Mouse (Mus musculus) E14TG2a.4 (cell line): Measurements from ENCODE around the gene Cd46.

Source experiments
- CTCF ChIP-seq: conservative IDR thresholded peaks from 2 replicates; pipeline ENCODE4 v1.5.1; 2014; ENCODE audit warnings: low read length
- NANOG ChIP-seq: IDR thresholded peaks from 2 replicates; pipeline ENCODE4 v1.6.1; 2014; ENCODE audit warnings: borderline replicate concordance, low read length, mixed read lengths
- POU5F1 ChIP-seq: IDR thresholded peaks from 2 replicates; pipeline ENCODE4 v1.6.1; 2014; ENCODE audit warnings: low read length, borderline replicate concordance

DNA sequence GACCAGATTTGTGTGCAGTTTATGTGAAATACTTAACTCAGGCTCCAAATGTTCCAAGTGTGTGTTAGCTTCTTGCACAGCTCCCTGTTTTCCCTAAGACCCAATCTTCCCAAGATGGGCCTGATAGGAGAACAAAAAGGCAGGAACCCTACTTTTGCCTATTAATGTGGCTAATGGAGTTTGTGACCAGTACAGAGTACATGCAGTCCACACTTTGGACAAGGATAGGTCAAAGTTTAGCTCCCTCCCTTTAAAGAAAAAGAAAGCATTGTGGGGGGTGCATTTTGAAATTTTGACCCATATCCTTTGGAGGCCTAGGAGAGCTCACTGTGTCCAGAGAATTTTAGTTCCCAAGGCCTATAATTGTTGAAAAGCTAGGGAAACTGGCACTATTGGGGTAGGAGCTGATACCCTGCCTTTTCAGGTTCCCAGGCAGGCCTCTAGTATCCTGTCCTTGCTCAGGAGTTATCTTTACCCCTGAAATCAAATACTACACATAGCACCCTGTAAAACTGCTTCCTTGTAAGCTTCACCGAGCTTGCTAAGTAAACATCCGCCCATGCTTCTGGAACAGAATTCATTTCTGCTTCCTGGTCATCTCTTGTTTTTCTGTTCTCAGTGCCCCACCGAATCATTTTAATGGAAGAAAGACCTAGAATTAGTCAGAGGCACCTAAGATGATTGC is 77.7 kb downstream of the Cd46 start:
- no peak for TF ChIP-seq CTCF
- TF ChIP-seq POU5F1, result no peak
- no peak for TF ChIP-seq NANOG
